Mouse (Mus musculus): ENCODE measurements around the gene Gap43.
"Not testable (repeated sequence)": the region's sequence is repeated elsewhere in the genome, so short reads cannot be mapped to it uniquely, and the experiment has no call there.

Gap43 gene

DNA sequence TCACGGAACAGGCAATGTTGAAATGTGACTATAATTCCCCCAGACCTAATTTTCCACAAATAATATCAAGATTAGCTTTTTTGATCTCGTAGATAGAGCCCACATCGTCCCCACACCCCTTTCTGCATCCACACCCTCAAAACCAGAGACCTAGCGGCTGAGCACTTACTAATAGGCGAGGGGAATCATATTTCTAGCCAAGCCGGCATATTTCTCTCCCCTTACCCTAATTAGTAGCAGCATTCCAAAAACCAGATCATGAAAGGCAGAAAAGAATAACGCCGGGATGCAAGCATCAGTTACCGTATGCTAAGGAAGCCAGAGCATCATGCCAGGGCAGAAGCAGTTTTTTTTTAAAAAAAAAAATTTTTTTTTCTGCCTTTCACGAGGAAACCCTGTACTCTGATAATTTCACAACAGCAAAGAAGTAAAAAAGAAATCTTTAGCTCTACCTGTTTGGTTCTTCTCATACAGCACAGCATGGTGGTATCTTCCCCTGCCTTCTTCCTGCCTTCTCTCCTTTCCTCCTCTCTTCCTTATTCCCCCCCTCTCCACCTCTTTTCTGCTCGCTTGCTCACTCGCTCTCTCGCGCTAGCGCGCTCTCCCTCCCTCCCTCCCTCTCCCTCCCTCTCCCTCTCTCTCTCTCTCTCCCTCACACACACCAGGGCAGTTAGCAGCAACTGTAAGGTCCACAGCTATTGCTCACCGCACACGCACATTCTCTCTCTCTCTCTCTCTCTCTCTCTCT lies at the start of gene Gap43:
Gene Gap43 (minus strand): TSS at position 631 of the 748 bp plus-strand sequence.
- no peak for DNase-seq

GRCm38 (mm10) chr16:42381328-42381838 lies 40.9 kb upstream of the Gap43 start:
- no peak for DNase-seq

- no peak for DNase-seq
Observed at GRCm38 (mm10) chr16:42380641-42381040, 40.2 kb upstream of the Gap43 start.

- no peak for DNase-seq
Observed at GRCm38 (mm10) chr16:42370148-42370547, 29.7 kb upstream of the Gap43 start.

GRCm38 (mm10) chr16:42369346-42369745 lies 28.9 kb upstream of the Gap43 start:
- no peak for DNase-seq

- DNase-seq = no peak
Observed at GRCm38 (mm10) chr16:42360061-42360460, 19.6 kb upstream of the Gap43 start.

DNA sequence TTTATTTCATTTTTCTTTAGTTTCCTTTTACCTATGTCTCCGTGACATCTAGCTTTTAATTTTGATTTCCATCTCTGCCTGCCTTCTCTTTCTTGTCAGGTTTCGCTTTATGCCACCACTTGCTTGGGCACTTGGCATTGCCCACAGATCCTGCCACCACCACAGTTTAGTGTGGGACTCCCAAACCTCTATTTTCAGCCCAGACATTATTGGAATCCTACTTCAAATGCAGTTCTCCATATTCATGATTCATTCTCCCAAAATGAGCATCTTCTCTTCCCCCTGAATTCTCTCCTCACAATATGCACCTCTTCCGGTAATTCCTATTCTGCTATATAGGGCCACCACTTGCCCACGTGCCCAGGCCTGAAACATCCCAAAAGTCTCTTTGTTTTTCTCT lies 17.6 kb upstream of the Gap43 start:
- DNase-seq = no peak

GRCm38 (mm10) chr16:42350076-42350475 lies 9.6 kb upstream of the Gap43 start:
- DNase-seq = no peak

DNA sequence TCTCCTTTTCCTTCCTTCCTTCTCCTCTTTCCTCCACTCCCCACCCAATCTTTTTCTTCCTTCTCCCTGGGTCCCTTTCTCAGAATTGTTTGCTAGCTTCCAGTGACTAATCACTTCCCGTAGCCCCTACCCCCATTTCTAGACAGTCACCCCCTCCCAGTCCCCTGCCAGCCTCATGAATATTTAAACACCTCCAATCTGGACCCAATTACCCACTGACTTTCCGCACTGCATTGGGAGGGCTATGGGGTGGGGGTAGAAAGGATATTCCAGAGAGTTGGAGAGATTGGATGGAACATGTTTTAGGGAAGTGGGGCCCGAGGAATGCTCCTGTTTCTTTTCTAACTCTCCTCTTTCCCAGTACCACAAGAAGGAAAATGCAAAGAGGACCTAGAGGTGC lies 414 bp upstream of the Gap43 start:
- DNase-seq = not testable (repeated sequence)

DNA sequence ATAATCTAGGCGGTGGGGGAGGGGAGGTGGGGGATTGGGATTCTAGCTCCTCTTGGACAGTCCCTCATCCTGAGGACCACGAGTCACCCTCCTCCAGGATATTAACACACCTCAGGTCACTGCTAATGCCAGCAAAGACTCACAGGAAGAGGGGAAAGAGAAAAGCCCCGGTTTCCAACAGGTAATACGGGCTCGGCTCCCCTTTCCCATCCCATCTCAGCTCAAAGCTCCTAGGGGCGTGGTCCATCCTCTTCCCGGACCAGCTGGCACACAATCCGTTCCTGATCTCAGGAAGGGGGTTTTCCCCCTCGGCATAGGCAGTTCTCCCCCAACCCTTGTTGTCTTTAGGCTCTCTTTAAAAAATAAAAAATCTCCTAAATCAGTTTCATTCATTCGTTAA lies 939 bp downstream of the Gap43 start:
- no peak for DNase-seq

GRCm38 (mm10) chr16:42338987-42339386 lies 1.5 kb downstream of the Gap43 start:
- no peak for DNase-seq

DNA sequence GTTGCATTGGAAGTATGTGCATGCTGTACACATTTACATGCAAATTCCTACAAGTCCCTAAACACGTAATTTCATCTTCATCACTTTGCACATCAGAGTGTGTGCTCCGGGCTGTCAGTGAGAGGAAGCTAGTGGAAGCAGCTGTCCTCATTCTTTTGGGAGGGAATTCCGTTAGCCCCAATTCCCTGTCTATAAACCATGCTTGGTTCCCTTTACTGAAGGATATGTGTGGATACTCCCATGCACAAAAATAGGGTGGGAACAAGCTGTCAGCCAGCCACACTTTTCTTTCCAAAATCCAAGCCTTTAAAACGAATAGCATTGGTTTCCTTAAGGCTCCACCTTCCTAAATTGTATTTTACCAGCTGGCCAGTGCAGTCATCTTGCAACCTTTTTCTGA lies 2.1 kb downstream of the Gap43 start:
- DNase-seq = no peak

- no peak for DNase-seq
Observed at GRCm38 (mm10) chr16:42337663-42338062, 2.8 kb downstream of the Gap43 start.

- DNase-seq = no peak
Observed at GRCm38 (mm10) chr16:42336610-42337009, 3.8 kb downstream of the Gap43 start.

DNA sequence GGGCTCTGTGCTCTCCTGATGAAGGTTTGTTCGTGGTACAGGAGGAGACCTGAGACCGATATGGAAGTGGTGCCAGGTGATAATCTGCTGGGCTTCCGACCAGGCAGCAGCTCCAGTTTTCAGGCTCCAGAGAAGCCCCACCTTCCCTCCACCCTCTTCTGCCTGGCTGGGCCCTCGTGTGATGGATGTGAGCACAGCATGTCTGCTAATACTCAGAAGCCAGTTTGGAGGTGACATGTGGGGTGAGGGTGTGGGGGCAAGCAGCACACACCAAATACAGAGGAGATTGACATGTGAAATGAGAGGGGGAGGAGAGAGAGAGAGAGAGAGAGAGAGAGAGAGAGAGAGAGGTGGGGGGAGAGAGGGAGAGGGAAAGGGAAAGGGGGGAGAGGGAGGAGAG lies 8.1 kb downstream of the Gap43 start:
- no peak for DNase-seq

DNA sequence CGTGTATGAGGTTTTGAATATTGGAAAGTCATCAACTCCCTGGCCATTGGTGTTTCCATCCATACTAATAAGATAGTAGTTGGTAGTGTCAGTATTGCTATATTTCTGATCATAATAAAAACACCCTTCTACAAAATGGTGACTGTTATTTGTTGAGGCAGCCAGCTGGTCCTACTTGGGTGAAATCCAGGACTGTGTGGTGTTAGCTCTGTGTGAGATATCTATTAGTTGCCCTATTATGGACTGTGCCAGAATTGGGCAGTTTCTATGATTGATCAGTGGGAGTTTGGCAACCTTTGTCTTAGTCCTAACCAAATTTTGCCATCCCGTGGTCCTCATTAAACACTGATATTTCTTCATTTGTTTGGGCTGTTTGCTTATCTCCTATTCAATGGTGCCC lies 14.3 kb downstream of the Gap43 start:
- no peak for DNase-seq

GRCm38 (mm10) chr16:42325536-42325935 lies 14.9 kb downstream of the Gap43 start:
- DNase-seq = no peak

- no peak for DNase-seq
Observed at GRCm38 (mm10) chr16:42319831-42320230, 20.6 kb downstream of the Gap43 start.

- no peak for DNase-seq
Observed at GRCm38 (mm10) chr16:42319365-42319764, 21.1 kb downstream of the Gap43 start.

GRCm38 (mm10) chr16:42312125-42312524 lies 28.3 kb downstream of the Gap43 start:
- no peak for DNase-seq

DNA sequence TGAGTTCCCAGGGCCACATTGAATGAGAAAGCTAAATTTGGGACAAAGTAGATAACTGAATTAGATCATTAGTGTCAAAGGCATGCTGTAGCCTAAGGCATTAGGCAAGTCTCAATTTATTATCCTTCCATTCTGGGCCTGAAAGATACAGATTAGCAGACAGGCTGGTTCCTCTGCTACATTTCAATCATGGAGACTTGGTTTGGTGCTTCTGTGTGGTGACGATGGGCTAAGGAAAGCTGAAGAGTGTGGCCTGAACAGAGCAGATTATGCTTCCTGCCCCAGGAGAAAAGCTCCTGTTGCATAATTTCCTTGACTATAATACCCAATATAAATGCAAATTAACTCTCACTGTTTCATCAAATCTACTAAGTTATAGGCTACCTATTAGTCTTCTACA lies 31.7 kb downstream of the Gap43 start:
- no peak for DNase-seq

GRCm38 (mm10) chr16:42305934-42306701 lies 34.3 kb downstream of the Gap43 start:
- DNase-seq = peak; percentile 57 to 69

DNA sequence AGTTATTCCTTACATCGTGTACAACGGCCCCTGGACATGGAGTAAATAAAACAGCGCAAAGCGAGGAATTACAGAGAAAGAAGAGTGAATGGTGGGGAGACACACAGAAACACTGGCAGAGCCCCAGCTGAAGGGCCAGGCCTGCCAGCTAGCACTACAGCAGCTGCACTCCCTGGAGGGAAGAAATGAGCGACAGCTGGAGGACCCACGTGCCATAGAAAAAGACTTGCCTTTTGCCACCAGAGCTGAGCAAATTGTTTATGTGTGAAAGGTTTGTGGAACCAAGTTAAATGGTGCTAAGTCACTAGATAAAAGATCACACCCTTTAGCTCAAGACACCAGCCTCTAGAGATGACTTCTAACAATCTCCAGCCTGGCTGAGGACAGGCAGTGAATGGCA lies 37.0 kb downstream of the Gap43 start:
- no peak for DNase-seq

DNA sequence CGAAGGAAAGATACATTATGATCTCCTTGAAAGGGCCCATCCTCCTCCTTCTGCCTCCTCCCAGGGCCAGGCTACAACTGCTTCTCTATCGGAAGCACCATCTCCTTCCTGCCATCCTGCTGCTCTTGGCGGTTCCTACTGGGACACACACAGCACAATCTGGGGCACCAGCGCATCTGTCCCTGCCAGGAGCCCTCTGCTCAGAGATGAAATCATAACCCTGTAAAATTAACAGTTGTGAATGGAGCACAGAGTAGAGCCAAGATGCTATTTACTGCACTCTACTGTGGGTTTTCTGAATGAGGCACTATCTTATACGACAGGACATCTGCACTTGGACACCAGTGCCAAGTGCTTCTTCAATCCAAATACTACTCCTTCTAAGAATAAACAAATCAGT lies 46.0 kb downstream of the Gap43 start:
- no peak for DNase-seq

Measured in kidney, postnatal 4 days (tissue).